Mouse (Mus musculus) heart, postnatal 14 days (tissue): Measurements from ENCODE around the gene Tbcel. TPM values are rescaled to one million over a fixed set of nuclear protein-coding genes. Genes with fewer than 3 reads are reported as not detected.

Experiments used
- DNase-seq, 2 experiments: peaks; one replicate each; pipeline ENCODE4 v3.0.0; 2021 to 2022
- intact Hi-C: fragments of 180-260 bp; cut with DNase I; formaldehyde crosslinking; loops from one replicate; pipeline ENCODE4 v1.15.1; 2025
- total RNA-seq, 2 experiments: library from RNA; stranded (reverse); gene quantifications; 2 replicates each; pipeline ENCODE4 v1.2.3; 2021

The Tbcel gene
- total RNA-seq, 2 experiments from 2014 or later = 22.8 to 25.4 TPM

DNA sequence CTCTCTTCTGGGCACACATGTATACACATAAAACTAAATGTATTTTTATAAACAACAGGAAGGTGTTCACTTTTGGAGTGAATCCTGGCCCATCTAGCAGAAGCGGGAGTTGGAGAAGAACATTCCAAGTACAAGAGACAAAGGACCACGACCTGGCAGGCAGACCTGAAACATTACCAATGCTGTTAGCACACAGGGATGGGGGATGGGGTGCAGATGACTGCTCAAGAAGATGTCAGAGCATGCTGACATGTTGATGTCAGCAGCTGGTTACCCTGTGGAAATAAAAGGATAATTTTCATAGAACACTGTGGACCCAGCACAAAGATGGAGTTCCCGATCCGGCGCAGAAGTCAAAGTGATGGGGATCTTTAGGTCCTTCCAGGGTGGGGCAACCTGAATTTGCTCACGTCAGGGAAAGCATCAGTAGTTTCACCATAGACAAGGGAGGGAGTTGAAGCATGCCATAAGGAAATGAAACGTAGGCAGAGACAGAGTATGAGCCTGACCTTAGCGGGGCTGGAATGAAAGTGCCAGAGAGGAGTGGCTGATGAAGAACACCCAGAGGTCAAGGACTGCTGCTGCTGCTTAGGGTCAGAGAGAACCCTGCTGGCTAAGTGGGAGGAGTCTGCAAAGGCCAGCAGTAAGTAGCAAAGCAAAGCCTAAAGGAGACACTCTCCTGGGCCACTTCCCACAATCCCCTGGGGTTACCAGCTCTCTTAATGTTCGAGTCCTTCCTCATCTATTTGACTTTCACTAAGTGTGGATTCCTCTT lies 48.7 kb downstream of the Tbcel start:
- intact Hi-C loops = no loop called here

DNA sequence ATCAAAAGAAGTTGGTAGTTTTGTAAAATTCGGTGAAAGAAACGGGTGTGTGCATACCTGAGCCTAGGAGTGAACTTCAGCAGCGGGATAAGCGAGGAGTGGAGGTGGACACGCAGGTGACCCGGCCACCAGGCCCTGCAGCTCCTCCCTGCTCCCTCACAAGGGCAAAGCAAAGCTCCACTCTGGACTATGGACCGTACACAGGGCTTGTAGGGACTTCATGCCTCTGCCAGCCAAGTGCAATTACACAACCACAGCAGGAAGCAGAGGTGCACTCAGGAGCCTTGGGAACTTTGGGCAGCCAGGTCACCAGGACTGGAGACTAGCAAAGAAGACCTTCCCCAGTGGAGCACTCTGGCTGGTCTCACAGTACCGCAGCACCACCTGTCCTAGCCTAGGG lies 50.1 kb downstream of the Tbcel start:
- no peak for DNase-seq
- intact Hi-C loops = no loop called here

More for the DNA sequence above, 48.7 kb downstream of the Tbcel start:
- DNase-seq = no peak

DNA sequence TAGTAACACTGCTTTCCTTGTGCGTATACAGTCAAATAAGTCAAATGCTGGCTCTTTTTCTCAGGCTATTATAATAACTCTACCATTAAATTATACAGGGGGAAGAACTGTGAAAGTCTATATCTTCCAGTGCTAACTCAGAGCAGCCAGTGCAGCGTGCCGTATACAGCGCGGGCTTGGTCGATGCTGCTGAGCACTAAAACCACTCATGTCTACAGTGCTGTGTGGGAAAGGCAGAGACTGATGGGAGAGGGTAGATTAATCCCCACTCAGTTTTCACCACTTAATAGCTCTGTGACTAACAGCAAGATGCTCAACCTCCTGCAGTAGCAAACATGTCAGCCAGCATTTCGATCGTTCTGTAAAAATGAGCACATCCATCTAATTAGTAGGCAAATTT lies 53.2 kb downstream of the Tbcel start:
- DNase-seq = no peak

DNA sequence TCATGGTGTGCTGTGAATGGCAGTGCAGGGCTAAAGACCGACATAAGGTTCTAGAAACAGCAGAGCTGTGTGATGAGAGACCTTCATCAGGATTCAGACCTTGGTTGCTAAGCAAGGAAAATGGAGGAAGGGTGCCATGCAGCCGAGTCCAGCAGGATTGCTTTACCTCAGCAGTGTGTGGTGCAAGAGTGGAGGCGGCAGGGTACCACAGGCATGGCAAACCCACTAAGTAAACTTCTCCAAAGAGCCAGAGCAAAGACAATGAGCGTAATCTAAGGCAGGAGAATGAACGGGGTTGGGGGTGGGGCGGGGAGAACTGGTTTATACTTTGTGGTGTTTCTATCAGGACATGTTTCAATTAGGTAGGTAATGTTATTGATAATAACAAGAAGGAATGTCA lies 58.6 kb downstream of the Tbcel start:
- DNase-seq = no peak
- intact Hi-C loops = no loop called here

More for the DNA sequence above, 53.2 kb downstream of the Tbcel start:
- intact Hi-C loops = no loop called here

DNA sequence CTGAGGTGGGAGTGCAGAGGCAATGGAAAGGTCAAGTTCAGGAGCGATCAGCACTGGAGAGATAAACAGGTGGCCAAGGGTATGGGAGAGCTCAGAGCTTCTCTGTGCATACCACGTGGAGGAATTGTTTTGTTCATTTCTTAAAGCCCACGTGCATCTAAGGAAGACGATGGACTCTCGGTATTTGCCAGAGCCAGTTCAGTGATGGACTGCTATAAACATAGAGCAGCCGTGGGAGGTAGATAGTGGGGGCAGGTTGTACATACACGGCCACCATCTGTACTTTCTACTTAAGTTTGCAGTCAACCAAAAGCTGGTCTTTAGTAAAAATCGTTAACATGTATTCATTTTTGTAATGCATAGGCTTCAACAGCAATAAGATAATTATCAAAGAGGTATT lies 65.5 kb downstream of the Tbcel start:
- intact Hi-C loops = no loop called here

DNA sequence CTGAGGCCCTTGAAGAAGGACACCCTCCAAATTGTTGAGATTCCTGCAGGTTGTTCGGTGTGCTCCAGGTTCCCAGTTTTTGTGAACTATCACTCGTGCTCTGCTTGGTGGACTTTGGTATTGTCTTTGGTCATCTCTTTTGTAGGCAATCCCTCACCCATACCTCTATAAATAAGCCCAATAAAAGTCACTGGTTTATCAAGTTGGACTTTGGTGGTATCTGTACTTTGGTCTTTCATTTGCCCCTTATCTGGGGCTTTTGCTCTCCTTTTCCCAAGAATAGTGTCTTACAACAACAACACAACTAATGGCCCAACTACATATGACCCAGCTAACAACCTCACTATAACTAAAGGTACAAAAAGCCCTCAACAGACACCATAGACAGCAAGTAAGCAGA lies 66.4 kb downstream of the Tbcel start:
- no peak for DNase-seq
- intact Hi-C loops = no loop called here

More for the DNA sequence above, 65.5 kb downstream of the Tbcel start:
- DNase-seq = no peak

DNA sequence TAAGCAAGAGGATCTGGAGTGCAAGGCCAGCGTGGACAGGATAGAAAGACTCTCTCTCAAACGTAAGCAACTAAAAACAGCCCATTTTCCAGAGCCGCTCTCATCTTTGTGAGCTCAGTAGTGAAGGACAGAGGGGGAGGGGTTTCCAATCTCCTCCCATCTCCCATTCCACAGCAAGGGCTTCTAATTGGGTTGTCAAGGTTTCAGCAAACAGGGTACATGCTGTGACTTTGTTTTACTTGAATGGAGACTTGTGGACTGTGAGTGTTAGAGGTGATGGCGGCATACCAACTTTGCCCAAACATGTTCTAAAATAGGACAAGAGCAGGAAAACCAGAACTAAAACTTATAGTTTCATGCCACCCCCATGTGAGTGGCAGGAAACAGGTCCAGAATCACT lies 68.2 kb downstream of the Tbcel start:
- intact Hi-C loops = no loop called here
- DNase-seq = no peak

DNA sequence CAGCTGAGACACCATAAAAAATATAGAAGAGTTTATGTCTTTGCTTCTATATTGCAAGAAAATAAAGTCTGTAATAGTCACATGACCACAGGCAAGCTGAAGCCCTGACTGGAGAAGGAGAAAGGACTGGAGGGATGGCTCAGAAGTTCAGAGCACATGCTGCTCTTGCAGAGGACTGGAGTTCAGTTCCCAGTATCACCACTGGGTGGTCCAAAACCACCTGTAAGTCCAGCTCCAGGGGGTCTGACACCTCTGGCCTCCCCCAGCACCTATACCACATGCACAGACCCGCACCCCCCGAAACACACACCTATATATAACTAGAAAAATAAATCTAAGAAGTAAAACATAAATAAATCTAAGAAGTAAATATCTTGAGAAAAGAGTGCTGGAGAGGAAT lies 75.5 kb downstream of the Tbcel start:
- intact Hi-C loops = no loop called here
- DNase-seq = no peak

DNA sequence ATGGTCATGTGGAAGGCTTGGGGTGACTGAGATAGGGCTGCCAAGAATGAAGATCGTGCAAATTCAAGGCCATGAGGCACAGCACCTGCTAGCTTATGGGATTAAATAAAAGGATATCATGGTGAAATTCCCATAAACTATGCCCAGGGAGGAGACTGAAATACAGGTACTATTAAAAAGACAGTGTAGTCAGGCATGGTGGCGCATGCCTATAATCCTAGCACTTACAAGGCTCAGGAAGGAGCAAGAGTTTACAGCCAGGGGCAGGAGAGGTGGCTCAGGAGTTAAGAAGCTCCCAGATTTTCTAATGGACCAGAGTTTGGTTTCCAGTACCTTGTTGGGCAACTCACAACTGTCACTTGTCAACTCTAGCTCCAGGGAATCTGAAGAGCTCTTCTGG lies 76.0 kb downstream of the Tbcel start:
- no peak for DNase-seq
- intact Hi-C loops = no loop called here

DNA sequence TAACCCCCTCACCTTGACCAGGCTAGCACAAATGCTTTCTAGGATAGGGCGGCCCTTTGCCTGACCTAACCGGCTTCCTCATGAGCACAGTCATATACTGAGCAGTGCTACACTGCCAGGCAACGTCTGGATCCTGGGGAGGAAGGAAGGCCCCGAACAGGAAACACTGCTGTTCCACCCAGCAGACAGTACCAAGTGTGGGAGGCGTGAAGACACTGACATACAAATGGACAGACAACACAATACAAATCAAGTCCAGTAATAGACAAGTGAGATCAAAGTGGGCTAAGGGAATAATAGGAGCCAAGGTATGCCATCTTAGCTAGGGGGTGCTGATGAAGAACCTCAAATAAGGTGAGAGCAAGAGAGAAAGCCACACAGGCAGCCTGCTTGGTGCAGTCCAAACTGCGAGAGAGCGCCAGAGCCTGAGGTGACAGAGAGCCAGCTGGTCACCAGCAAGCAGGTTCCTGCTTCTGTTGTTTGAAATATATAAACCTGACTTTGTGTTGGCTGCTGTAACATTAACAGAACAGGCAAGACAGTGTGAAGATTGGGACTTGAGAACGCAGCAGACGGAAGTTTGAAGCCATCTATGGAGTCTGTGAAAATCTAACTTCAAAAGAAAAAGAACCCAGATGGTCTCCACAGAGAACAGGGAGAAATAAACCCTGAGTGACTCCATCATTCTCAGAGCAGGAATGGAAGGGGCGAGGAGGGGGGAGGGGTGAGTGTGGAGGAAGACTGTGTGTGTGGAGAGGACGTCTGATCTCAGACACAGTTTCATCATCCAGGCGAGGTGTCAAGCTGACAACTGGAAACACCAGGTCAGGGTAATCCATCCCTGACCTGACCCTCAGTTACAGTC lies 79.3 kb downstream of the Tbcel start:
- intact Hi-C loops = no loop called here
- peak; percentile 17 to 23 for DNase-seq

DNA sequence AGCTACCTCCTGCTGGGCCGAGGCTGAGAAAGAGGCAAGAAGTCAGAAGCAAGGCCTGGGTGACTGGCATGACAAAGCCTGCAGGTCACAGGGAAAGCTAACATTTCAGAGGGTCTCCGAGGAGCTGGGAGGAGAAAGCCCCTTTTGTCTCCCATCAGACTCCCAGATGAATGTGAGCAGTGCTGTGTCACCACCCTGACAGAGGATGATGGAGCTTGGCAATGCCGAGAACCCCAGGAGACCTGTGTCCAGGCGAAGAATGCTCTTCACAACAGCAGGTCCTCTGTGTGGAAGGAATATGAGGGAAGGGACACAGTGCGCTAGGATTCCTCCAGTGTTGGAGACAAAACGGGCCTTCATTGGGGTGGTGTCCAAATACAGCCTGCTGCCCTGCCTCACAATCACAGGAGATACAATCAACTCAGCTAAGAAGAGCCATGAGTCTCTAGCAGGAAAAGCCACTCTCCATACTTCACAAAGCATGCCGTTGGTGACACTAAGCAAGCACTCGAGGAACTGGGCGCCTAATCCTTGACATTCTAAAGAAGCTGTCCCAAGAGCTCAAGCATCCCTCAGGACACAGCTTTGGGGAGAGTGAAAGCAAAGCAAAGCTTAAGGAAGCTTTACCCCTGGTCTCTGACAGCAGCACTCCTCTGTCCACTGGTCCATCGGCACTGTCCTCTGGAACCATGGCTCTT lies 80.8 kb downstream of the Tbcel start:
- DNase-seq = no peak
- intact Hi-C loops = no loop called here

DNA sequence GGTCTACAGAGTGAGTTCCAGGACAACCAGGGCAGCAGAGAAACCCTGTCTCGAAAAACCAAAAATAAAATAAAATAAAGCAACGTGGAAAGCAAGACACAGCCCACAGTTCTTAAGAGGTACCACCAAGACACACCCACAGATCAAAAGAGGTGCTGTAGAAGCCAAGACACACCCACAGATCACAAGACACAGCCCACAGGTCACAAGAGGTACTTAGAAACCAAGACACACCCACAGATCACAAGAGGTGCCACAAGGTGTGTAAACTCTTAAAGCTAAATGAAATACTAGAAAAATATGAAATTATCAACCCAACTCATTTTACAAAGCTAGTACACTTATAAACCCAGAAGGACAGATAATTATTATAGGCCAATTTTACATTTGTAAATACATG lies 84.0 kb downstream of the Tbcel start:
- intact Hi-C loops = no loop called here
- DNase-seq = no peak

DNA sequence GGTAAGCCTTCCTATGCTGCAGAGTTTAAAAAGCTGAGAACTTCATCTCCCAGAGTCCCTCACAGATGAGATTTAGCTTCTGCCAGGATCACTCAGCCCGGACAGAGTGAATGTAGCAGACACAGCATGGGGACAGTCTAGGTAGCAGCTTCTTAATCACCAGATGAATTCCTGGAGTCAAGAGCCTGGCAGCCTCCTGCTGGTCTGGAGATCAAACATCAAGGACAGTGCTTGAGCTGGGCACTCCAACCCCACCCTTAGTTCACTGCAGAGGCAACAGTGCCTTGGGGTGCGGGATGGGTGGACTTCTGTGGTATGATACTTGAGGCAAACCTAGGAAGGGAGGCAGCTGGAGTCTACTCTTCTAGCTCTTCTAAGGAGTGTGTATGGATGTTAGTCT lies 87.9 kb downstream of the Tbcel start:
- intact Hi-C loops = no loop called here
- DNase-seq = no peak

DNA sequence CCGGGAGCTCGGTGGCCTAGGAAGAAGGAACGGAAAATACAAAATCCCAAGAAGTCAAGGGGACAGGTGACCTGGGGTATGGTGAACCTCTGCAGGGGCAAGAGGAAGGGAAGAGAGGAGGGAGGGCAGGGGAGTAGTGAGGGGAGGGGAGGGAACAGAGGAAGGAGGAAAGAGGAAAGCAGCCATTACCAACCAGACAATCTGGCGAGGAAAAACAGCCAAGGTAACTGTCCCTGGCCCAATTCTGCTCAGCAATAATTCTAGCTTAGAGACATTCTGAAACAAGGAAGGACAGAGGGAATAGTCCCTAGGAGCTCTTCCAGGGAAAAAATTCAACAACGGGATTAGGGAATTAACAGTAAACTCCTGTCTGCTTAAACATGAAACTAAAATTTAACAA lies 88.8 kb downstream of the Tbcel start:
- intact Hi-C loops = no loop called here
- DNase-seq = no peak

DNA sequence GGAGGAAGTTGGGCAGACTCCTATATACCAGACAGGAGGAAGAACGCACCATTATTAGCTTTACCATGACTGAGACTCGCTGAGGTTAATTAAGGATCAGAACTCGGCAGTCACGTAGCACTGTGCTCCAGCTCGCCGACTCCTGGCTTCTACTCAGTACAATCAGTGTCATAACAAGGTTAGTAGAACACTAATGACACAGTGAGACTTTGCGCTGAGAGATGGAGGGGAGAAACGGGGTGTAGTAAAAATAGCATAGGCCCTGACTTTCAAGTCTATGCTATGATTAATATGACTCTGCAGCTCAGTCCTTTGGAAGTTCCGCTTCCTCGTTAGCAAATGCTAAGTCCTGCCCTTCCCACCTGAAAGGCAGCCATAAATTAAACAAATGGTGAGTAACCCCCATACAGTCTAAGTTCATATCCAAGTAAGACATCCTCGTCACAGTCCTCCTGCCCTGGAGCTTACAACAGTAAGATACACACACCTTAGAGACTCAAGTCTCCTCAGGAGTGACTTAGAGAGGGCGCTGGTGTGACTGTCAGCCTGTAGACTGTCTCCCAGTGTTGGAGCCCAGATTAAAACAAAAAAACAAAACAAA lies 90.2 kb downstream of the Tbcel start:
- intact Hi-C loops = no loop called here
- DNase-seq = peak in 1 of 2 experiments; percentile 23

DNA sequence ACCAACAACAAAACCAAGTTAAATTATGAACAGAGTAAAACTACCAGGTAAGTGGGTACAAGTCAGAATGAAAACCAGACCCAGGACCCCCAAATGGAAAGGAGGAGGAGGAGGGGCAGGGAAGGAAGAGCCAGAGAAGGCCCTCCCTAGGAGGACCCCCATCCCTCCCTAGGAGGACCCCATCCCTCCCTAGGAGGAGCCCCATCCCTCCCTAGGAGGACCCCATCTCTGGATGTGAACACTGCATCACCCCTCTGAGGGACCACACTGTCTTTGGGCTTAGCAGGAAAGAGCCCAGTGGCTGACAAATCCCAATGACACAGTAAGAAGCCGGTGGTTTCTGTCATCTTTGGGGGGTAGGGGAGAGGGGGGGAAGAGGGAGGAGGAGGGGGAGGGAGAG lies 92.4 kb downstream of the Tbcel start:
- intact Hi-C loops = no loop called here
- no peak for DNase-seq

DNA sequence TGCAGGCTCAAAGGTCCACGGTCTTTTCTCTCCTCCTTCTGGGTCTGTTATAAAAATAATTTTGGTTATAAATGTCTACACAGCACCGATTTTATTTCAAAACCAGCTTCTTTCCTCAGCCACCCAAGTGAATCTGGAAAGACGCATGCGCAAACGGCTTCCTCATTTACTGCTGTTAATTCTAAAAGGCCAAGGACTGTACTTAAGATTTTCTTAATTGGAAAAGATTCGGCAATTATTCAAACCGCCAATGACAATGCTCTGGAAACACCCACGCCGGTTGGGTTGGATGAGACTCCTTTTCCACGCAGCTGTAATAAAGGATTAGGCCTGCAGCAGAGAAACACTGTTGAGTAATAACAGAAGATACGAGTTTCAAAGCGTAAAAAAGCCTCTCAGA lies 94.3 kb downstream of the Tbcel start:
- intact Hi-C loops = no loop called here
- no peak for DNase-seq

DNA sequence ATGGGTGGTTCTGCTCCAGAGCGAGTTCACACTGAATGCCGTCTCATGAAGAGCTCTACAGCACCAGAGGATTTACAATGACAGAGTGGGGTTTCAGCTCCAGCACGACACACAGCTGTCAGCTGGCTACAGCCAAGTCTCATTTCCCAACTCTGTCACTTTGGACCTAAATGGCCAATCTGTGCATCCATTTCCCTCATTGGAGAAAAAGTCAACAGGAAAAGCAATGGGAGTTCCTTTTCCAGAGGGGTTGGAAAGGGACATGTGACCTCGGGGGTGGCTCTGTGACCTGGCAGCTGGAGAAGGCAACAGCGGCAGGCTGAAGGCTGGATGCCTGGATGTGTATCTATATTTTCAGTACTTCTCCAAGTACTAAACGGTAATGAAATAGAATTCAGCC lies 96.3 kb downstream of the Tbcel start:
- peak; percentile 6 to 9 for DNase-seq
- intact Hi-C loops = no loop called here

DNA sequence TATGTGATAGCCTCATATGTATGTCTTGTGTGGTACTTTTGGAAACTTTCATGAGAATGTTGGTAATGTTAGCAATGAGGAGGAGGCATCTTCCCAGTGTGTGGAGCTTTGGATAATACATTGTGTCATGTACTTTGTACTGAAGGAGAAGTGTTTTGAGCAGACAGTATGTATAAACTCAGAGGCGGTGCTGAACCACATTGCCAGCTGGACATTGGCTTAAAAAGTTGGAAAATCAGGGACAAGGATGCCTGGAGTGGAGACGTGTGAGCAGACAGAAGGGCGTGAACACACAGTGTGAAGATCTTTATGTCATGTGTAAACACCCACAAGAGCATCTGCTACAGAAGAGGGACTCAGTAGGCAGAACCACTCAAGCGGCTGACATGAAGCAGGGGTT lies 101.9 kb downstream of the Tbcel start:
- intact Hi-C loops = no loop called here
- no peak for DNase-seq

DNA sequence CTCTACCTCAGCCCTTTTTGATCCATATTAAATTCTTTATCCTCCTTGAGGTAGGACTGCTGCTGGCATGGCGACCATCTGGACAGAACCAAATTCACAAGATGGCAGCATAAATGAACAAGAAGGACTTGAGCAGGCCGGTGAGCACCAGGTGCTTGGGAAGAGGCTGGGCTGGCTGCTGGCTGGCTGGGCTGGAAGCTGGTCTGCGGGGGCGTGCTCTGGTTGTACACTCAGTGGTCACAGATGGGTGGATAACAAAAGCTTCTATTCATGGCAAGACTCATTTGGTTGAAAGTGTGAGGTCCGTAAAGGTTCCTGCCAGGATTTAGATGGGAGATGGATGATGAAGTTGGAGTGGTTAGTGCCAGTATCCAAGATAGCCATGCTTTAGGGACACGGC lies 106.1 kb downstream of the Tbcel start:
- no peak for DNase-seq
- intact Hi-C loops = no loop called here

DNA sequence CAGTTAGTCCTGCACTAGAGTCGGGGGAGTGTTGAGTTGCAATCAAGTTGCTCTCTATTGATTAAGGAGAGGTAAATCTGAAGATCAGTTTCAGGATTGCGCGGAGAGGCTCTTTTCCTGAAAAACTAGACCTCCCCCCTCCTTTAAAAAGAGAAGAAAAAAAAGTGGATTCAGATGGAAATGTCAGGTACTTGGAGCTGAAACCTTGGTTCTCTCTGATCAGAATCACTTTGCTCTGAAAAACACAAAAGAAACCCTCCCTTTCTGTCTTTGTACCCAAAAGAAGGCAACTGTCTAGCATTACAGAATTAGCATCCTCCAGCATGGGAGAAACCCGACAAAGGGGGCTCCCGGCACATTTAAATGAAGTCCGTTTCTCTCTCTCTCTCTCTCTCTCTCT lies 107.8 kb downstream of the Tbcel start, which contains the start of gene Tecta:
Tecta (minus strand) TSS at position 101 of the 400 bp plus-strand sequence.
- no peak for DNase-seq
- intact Hi-C loops = no loop called here
